Mouse (Mus musculus) retina, embryonic 14.5 days (tissue): ENCODE measurements at regions not wholly inside any gene's neighbourhood (a gene's known extent, or its start where the extent isn't known, plus 50 kb on each side); places are given as distances from the start of the nearest gene placed in this dataset.

Experiments used
- DNase-seq: peaks from one replicate; pipeline ENCODE4 v3.0.0-alpha.2; 2015; ENCODE audit warnings: low spot score

DNA sequence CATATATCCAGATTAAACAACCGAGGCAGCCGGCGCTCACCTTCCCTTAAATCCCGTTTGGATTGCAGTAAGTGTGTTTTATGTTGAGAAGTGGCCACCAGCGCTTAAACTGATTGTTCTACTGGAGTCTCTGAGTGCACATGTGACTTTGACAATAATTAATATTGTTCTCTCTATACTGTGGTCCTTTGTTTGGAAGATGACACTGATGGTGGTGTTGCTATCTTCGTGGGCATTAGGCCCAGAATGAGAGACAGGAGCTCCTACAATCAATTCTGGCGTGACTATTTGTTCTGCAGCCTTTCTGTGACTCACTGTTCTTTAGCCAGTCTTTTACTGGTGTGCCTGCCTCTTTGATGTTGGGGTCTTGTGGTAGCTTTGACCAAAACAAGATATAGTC, 240.1 kb upstream of the Zeb2 start:
- DNase-seq = peak; percentile 20

DNA sequence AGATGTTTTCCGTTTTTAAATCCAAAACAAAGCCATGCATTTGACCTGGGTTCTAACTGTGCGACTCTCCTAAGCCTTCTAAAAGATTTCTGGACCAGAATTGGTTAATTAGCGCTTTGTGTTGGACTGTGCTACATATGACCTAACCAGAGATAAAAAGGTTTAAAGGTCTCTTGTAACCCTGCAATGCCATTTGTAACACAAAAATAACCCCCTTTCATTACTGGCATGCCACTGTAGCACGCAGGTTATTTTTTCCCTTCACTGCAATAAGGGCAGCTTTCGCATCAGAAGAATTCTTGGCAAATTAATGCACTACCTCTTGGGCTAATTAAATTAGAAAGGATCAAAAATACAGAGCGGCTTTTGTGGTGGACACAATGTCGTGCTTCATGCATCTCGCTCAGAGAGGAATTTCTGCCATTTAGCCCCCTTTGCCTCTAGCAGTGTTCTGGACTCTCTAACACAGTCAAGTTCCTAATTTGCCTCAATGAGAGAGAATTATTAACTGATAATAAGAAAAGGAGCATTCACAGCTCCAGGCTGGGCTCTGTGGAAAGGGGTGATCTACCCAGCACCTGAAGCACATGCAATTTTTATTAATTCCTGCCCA, 239.5 kb upstream of the Zeb2 start:
- DNase-seq = peak; percentile 30

DNA sequence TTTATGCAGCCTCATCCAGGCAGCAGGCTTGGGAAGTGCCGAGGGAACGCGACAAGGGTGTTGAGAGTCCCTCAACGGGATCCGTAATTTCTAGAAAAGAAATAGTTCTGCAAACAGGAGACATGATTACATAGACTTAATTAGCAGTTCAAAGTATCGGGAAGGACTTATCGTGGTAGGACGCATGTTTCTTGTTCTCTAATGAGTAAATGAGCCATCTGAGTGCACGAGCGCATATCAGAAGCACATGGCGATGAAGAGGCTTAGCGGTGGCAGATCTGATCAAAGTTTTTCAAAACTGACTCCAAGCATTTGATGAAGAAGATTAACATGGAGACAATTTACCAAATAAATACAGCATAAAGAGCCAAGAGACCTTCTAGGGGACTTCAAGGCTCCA, 238.8 kb upstream of the Zeb2 start:
- DNase-seq = no peak

DNA sequence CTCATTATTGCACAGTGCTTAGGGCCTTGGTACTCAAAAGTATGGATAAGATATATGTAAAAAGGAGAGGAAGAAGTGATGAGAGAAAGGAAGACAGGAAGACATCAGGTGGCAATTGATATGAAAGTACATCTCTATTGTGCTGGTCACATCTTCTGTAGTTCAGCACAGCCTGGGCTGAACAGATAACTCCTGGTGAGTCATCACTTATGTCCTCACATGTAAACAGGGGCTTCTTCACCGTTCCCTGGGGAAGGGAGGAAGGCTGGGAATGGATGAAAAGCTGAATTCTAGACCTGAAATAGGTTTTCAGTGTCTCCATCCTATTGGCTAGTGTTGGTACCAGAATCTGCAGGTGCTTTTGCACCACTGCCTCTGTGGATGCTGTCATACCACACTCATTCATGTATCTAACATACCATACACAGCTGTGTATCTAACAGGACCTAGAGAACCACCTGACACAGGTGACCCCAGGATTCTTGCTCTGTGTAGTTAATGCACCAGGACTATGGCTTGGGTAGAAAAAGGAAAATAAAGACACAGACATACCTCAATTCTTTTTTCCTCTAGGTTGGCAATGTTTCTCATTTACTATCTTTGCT, 234.4 kb upstream of the Zeb2 start:
- no peak for DNase-seq

DNA sequence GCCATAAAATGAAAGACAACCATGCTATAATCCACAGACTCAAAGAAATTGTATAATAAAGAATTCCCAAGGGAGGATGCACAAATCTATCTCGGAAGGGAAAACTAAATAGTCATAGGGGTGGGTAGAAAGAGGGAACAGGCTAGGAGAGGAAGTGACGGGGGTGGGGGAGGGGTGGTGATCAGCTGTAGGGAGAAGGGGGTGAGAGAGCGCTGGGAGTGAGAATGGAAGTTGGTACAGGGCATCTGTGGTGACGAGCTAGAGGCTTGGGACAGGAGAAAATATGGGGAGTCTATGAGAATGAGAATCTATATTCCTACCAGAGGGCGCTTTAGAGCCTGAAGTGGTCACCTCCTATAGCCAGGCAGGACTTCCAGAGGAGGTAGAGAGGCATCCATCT, 229.2 kb upstream of the Zeb2 start:
- DNase-seq = no peak

DNA sequence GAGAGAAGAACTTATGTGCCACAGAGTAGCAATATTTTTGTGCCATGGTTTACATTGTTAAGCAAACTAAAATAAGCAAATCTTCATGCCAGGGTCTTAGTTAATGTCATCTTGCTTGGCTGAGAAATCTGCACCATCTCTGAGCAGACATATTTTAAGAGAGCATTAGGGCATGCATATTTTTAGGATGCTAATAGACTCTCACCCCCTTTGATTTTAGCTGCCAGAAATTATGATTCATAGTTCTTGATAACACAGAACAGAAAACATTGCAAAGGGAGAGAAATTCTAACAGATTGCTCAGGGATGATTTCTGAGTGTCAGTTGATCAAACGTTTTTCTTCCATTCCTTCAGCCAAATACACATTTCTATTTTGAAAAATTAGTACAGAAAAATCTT, 222.7 kb upstream of the Zeb2 start:
- DNase-seq = no peak

DNA sequence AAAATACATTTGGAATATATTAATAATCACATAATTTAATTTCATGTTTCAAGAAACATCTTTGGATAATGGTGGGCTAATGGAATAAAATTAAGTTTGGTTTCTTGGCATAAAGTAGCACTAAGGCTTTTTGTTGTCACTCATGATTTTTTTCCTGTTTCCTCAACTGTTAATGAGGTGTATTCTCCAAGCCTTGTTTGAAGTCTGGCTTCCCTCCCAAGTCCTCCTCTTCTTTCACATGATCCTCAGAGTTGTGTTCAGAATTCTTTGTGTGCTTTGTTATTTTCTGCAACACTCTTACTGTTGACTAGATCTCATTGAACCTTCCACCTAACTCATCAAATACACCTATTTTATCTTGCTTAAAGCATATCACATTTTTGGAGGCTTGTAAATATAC, 221.6 kb upstream of the Zeb2 start:
- DNase-seq = no peak

DNA sequence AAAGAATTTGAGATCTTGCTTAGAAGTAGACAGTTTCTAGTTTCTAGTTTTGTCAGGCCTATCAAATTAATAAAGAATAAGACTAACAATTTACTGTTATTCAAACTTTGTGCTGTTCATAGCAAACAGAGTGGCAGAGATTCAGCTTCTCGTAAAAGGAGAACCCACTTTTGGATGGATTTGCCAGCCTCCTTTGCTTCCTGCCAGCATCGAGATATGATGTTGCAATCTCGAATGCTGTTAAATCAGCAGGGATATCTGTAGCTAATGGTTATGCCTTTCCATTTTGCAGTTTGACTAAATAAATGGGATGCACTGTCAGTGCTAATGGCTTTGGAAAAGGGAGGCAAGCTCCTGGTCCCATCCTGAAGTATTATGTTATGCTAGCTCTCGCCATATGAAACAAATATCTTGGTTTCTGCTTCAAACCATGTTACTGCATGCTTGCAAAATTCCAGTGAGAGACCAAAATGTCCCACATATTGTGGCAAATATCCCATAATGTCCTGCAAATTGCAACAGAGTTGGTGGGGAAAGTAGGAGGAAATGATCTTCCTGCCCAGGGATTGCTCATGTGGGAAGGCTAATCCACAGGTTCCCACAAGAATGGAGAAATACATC, 199.9 kb upstream of the Zeb2 start:
- no peak for DNase-seq

DNA sequence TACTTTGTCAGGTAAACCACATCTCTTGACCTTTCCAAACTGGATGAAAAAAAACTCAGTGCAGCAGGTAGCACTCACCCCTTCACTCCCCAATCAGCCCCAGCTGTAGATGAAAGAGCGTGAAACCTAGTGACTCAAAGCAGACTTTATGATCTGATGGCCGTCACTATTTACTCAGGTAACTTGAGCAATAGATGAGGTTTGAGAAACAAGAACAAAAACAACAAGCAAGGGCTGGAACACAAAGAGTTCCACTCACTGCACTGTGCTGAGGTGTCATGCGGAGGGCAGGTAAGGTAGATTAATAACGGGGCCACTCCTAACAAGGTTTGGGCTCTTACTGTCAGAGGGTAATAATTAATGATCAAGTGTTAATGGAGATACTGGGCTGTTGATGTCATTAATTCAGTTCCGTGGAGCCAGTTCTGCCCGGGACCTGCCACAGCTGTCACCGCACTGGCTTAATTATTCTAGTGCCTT, 170.4 kb upstream of the Zeb2 start:
- DNase-seq = no peak

DNA sequence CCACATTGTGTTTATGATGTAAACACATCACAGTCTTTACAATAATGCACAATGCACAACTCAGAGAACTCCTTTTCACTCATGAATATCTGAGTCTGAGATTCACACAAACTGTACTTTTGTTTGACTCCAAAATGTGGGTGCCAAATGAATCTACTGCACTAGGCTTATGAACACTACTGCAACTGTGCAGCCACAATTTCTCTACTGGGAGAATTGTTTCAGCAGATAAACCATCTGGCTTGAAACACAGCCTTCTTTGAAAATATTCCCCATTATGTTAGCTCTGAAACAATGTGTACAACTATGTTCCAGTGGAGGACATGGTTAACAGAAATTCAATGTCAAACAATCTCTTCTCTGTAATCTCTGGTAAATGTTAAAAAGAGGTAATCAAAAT, 166.6 kb upstream of the Zeb2 start:
- DNase-seq = no peak

DNA sequence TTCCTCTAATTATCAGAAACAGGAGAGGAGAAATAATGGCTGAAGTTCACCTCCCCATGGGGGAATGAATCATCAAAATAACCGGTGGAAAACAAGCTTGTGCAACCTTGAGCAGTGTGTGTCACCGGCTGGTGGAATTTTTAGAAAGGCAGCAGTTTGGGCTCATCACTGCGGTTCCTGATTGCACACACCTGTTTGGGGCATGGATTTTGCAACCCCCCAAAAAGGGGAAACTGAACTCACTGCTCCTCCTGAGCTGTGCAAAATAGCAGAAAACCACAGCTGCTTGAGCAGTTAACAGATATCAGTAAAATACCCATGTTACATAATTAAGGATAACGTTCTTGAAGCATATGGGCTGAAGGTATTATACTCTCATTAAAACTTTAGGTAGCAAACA, 162.3 kb upstream of the Zeb2 start:
- no peak for DNase-seq

DNA sequence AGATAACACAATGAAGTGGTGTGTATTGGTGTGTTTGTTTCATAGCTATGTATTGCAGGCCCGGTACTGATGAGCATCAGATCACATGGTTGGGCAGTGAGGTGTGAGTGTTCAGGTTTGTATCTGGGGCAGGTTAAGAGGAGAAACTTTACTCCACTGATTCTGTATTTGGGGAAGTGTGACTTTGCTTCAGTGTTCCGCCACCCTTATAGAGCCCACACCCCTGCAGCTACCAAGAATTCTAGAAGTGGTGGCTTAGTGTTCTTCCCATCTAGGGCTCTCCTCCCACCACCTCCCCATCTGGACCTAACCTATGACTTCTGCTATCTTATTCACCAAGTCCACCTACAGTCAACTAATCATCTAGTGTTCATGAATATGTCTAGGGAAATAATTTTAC, 160.4 kb upstream of the Zeb2 start:
- no peak for DNase-seq

DNA sequence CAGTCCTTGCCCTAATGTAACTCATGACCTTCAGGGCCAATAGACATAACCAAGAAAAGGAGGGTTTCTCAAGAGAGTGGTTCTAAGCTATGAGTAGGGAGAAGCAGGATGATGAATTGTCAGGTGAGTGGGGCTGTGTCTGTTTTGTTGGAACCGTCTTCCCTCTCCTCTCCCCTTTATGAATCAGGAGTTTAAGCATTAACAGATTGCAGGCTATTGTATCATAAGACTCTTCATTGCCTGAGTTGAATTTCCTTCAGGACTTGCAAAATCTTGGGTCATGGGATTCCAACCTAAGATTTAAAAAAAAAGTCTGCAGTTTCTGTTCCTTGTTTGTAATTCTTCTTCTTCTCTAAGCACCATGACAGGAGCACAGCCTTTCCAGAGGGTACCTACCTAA, 159.5 kb upstream of the Zeb2 start:
- no peak for DNase-seq

DNA sequence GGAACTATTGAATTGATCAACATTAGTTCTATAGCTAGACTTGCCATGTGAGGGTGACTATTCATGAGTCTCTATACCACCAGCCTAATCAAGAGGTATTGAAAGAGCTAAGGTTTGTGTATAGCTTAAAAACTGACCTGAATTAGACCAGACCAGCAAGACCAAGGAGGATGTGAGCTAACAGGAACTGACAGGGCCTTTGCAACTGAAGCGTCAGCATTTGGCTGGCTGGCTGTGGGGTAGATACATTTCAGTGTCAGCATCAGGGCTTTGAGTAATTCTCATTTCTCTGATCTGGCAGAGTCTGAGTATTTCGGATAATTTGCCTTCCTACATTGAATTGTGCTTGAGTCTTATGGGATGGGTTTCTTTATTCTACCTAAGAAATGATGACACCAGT, 152.8 kb upstream of the Zeb2 start:
- DNase-seq = peak; percentile 72

DNA sequence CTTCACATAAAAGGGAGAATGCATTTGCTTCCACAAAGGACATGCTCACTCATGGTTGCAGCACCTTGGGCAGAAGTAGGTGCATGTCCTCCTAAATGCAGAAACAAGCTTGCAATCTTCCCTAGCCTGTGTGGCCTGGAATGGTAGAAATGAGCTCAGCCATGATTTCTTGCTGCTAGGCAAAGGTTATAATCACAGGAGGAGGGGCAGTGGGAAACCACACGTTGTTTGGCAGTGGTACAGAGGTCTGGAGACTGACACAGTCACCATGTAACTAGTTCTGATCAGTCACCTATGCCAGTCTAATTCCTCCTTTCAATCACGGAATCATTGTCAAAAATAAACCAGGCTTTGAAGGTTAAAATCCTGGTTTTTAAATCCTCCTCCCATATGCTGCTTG, 148.6 kb upstream of the Zeb2 start:
- no peak for DNase-seq

DNA sequence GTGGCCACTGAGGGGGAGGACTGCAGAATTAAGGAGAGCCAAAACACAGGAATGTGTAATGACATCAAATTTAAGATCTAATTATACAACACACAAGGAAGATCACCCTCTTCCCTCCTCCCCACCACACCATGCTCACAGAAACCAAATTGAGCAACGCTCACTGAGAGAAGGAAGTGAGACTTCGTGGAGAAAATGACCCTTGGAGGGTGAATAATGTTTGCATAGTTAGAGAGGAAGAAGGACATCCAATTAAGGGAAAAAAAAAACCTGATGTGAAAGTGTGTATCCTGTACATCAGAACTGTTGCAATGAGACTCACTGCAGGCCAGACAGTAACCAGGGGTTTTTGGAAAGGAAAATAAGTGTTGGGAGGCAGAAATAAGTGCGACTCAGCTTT, 144.8 kb upstream of the Zeb2 start:
- no peak for DNase-seq

DNA sequence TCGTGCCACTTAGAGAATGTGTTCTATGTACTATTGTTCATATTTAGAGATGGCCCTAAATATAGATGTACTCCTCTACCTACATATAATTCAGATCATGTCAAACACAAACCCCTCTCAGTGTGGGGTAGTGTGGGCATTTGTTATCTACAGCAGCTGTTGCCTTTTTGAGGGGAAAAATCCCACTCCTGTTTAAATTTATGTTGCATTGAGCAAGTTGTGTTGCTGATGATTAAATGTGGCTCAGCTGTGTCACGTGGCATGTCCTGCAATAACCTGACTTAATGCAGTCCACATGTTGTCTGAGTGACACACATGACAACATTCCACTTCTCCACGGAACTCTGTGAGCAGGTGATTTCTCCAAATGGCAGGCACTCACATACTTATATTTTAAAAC, 141.7 kb upstream of the Zeb2 start:
- no peak for DNase-seq

DNA sequence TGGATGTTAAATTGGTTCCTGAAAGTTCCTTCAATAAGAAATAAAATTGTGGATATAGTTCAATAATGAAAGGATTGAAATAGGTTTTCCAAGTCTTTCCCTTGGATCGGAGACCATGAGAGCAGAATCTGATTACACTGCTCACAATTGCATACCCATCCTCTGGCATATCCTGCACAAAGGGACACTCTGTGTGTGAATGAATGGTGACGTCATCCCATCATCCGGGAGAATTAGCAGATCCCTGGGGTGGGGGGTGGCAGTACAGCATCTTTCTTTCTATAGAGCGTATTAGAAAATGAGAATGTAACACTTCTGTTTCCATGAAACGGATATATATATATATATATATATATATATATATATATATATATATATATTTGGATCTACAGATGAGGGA, 139.2 kb upstream of the Zeb2 start:
- DNase-seq = no peak

DNA sequence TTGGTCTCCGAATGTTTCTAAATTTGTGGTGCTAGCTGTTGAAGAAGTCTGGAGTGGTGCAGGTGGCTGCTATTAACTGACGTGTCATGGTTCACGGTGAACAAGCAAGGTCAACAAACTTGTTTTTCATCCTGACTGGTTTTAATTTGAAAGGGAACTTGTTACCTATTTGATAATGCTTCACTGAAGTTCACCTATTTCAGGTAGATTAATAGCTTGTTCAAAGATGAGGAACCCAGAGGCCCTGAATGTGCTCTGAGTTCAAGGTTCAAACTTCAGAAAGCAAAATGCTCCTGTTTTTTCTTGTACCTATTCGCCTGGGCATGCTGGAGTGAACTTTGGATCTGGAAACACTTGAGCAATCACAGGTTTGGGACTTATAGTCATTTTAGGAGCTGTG, 136.7 kb upstream of the Zeb2 start:
- no peak for DNase-seq

DNA sequence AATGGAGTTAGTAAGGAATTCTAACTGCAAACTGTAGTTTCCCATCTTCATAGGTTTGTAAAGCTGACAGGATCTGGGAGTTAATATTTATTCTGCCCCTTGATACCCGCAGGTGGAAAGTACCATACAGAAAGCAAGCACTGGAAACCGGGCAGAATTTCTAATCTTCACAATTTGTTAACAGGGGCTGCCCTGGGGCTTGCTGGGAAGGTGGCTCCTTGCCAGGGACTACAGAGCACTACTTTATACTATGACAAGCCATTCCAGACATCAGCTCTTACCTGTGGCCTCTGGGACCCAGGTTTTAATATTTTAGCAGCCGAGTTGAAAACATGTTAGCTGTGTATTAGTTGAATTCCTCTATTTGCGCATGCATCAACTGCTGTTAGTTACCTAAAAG, 135.1 kb upstream of the Zeb2 start:
- no peak for DNase-seq

DNA sequence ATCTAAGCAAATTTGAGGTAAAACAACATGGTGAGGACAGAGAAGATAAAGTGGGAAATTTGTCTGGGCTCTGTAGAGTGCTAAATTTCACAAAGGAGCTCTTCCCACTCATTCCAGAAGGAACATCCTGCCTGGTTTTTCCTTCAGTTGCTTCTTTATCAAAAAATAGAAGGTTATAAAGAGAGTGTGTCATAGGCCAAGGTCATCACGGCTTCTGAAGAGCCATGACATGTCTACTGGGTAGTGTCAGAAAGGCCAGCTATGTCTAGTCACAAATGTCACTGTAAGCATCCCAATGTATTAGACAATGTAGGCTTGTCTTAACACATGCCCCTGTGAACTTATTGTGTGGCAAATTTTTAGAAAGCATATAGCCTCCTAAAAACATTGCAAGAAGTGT, 132.5 kb upstream of the Zeb2 start:
- DNase-seq = no peak

DNA sequence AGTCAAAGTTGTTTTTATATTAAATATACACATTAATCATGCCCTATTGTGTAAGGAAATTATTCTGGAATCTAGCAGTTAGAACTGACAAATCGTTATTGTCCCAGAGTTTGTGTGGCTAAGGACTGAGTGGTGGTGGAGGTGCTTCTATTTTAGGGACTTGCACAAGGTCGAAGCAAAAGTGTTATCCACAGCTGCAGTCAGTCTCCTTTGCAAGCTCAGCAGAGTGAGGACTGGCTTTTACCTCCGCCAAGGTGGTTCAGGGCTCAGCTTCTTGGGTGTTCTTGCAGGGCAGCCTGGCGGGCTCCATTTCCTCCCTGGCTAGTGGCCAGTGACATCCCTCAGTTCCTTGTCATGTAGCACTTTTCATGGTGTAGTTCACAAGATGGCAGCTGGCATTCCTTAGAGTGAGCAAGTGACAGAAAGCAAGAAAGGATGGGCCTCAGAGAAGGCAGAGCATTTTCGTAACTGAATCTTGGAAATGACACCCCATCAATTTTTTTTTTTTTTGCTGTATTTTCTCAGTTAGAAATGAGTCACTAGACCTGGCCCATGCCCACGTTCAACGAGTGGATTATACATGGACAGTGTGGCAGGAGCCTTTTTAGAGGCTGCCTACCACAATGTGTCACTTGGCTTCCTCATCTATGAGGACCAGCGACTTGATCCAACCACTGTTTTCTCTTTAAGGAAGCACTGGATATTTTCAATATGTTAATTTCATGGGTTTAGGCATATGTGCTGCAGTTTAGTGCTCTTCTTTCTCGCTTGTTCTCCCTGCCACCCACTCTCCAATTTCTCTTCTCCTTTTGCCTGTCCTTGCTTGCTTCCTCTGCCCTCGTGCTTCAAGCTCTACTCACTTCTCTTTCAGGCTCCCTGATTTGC, 129.1 kb upstream of the Zeb2 start:
- no peak for DNase-seq

DNA sequence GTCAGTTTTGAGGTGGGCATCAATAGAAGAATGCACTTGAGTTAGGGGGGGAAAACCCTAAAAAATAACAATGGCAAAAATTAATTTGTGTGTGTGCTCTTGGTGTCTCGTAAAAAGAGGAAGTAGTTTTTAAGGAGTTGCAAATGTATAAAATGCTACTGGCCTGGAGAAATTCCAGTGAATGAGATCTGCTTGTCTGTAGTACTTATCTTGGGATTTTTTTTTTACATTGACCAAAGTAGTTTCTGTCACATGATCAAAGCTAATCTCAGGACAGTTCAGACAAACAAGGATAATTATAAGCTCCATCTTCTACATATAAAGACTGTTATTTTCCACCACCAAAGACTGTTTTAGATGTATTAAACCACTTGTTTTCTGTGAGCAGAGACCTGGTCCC, 128.3 kb upstream of the Zeb2 start:
- no peak for DNase-seq
